Mouse (Mus musculus) heart, adult 2 months (tissue): ENCODE measurements around the gene Slc26a1.

Source experiments
- CTCF ChIP-seq: fragments of 200-600 bp; IDR thresholded peaks from 2 replicates; pipeline ENCODE4 v1.8.1; 2022; ENCODE audit warnings: antibody characterized with exemption, mild to moderate bottlenecking, moderate library complexity
- EP300 ChIP-seq: fragments of 200-500 bp; IDR thresholded peaks from 2 replicates; pipeline ENCODE4 v1.6.1; 2011; ENCODE audit warnings: low read depth, low read length, control low read depth; ENCODE audit not compliant: insufficient read depth
- POLR2A ChIP-seq: fragments of 200-500 bp; IDR thresholded peaks from 2 replicates; pipeline ENCODE4 v1.6.1; 2011; ENCODE audit warnings: mild to moderate bottlenecking, low read depth, low read length, control low read depth; ENCODE audit not compliant: insufficient read depth

- TF ChIP-seq POLR2A (no peak), CTCF (no peak), EP300 (no peak)
Observed at GRCm38 (mm10) chr5:108707758-108708157, 32.4 kb upstream of the Slc26a1 start.
